Comparison of ENCODE assay signal across 8 mouse cellular contexts in genomic region chr8:110847171-110847549, GRCm38 (mm10). TPM values are rescaled to one million over a fixed set of nuclear protein-coding genes. Genes with fewer than 3 reads are reported as not detected.
DNase-seq lines count a peak whose midpoint lies in the region; ATAC-seq and TF ChIP-seq lines count a peak whose summit lies in the region.

No protein-coding gene starts in this region.

- peaks cover 54% of the 10 kb centered on the region for H3K36me3 ChIP-seq in kidney, embryonic 15.5 days
- H3K36me3 ChIP-seq in hindbrain, postnatal 0 days (ENCODE audit: insufficient read depth, low read length): peaks cover 44% of the 10 kb centered on the region
- H3K36me3 ChIP-seq in midbrain, embryonic 14.5 days (ENCODE audit: control insufficient read depth, insufficient read depth, low read length): peaks cover 52% of the 10 kb centered on the region

- peak overlapping the region; percentile 71 for H3K4me2 ChIP-seq in kidney, embryonic 15.5 days
- peak overlapping the region; percentile 88 for H3K4me2 ChIP-seq in hindbrain, postnatal 0 days (ENCODE audit: low read depth, low read length)
- peak overlapping the region; percentile 65 for H3K4me2 ChIP-seq in midbrain, embryonic 14.5 days (ENCODE audit: low read length)

- peak overlapping the region; percentile 90 for H3K9ac ChIP-seq in kidney, embryonic 15.5 days
- peak overlapping the region; percentile 83 for H3K9ac ChIP-seq in hindbrain, postnatal 0 days (replicated peaks; ENCODE audit: low read length)
- peak overlapping the region; percentile 79 for H3K9ac ChIP-seq in midbrain, embryonic 14.5 days (replicated peaks; ENCODE audit: low read length)

- no peaks in the 10 kb centered on the region for H3K27me3 ChIP-seq in kidney, embryonic 15.5 days
- H3K27me3 ChIP-seq in hindbrain, postnatal 0 days (ENCODE audit: insufficient read depth, low read length): no peaks in the 10 kb centered on the region
- no peaks in the 10 kb centered on the region for H3K27me3 ChIP-seq in midbrain, embryonic 14.5 days (ENCODE audit: control insufficient read depth, insufficient read depth, low read length)

- no peak for TF ChIP-seq CTCF in hindbrain, postnatal 0 days (IDR thresholded peaks at IDR 0.05; ENCODE audit: low read depth)

- no peak for DNase-seq in kidney, postnatal 10 days
- no peak for DNase-seq in hindbrain, postnatal 0 days (ENCODE audit: low spot score)
- no peak for DNase-seq in midbrain, embryonic 14.5 days
- no peak for DNase-seq in thymus, adult 18-20 months
- DNase-seq in cerebellum, postnatal 14 days: no peak
- DNase-seq in cerebellum, postnatal 25 days: no peak

- WGBS in kidney, embryonic 15.5 days: under 1% methylated on average over 13 of the region's 13 CpGs
- WGBS in hindbrain, postnatal 0 days: 1% methylated on average over 13 of the region's 13 CpGs
- WGBS in midbrain, embryonic 14.5 days: 1% methylated on average over 13 of the region's 13 CpGs

- peaks cover 31% of the 10 kb centered on the region for H3K4me1 ChIP-seq in kidney, embryonic 15.5 days
- H3K4me1 ChIP-seq in hindbrain, postnatal 0 days (ENCODE audit: insufficient read depth, low read length): peaks cover 12% of the 10 kb centered on the region
- peaks cover 17% of the 10 kb centered on the region for H3K4me1 ChIP-seq in midbrain, embryonic 14.5 days (ENCODE audit: control insufficient read depth, insufficient read depth, low read length)

- ATAC-seq in kidney, embryonic 15.5 days (replicated peaks; ENCODE audit: low FRiP score): no peak
- peak; percentile 29 for ATAC-seq in common myeloid progenitor, adult 5-6 weeks (replicated peaks; ENCODE audit: low read depth, poor library complexity, severe bottlenecking)
- peak; percentile 16; the same call in 1 of the 2 replicates for ATAC-seq in hindbrain, postnatal 0 days
- no peak for ATAC-seq in midbrain, embryonic 14.5 days (ENCODE audit: low FRiP score, low TSS enrichment)

- H3K4me3 ChIP-seq in kidney, embryonic 15.5 days (replicated peaks): peak overlapping the region; percentile 88
- H3K4me3 ChIP-seq in hindbrain, postnatal 0 days (ENCODE audit: low read length): peak overlapping the region; percentile 79
- H3K4me3 ChIP-seq in midbrain, embryonic 14.5 days (replicated peaks; ENCODE audit: low read depth, low read length): peak overlapping the region; percentile 97

- H3K27ac ChIP-seq in kidney, embryonic 15.5 days: peak overlapping the region; percentile 94
- peak overlapping the region; percentile 94 for H3K27ac ChIP-seq in hindbrain, postnatal 0 days
- H3K27ac ChIP-seq in midbrain, embryonic 14.5 days (replicated peaks; ENCODE audit: low read depth, low read length): peak overlapping the region; percentile 89

- no peaks in the 10 kb centered on the region for H3K9me3 ChIP-seq in kidney, embryonic 15.5 days (replicated peaks)
- no peaks in the 10 kb centered on the region for H3K9me3 ChIP-seq in hindbrain, postnatal 0 days (ENCODE audit: low read length)
- H3K9me3 ChIP-seq in midbrain, embryonic 14.5 days (ENCODE audit: control insufficient read depth, low read length): no peaks in the 10 kb centered on the region

RNA-seq across cellular contexts. Expression of gene Sf3b3, which starts 0.6 kb away (rescaled TPM):
- 161 and 167 TPM in 2 replicates for polyA plus RNA-seq in kidney, embryonic 15.5 days (2015; fragmentation: Nextera tagmentation; extraction: Ambion mirVana)
- 201 and 202 TPM in 2 replicates for total RNA-seq in common myeloid progenitor, adult 5-6 weeks (2017)
- total RNA-seq in hindbrain, postnatal 0 days (2014; rRNA removed): 82.5 and 83.1 TPM in 2 replicates
- 60.6 and 64.6 TPM in 2 replicates for polyA plus RNA-seq in hindbrain, postnatal 0 days (2015; fragmentation: Nextera tagmentation; extraction: Ambion mirVana)
- polyA plus RNA-seq in midbrain, embryonic 14.5 days (2014; fragmentation: Nextera tagmentation; extraction: Ambion mirVana): 72.3 and 114 TPM in 2 replicates

RNA-seq across cellular contexts. Expression of gene Cog4, which starts 0.8 kb away (rescaled TPM):
- polyA plus RNA-seq in kidney, embryonic 15.5 days (2015; fragmentation: Nextera tagmentation; extraction: Ambion mirVana): 77.1 and 77.3 TPM in 2 replicates
- 21.7 and 28.4 TPM in 2 replicates for total RNA-seq in common myeloid progenitor, adult 5-6 weeks (2017)
- total RNA-seq in hindbrain, postnatal 0 days (2014; rRNA removed): 39.5 and 51.9 TPM in 2 replicates
- polyA plus RNA-seq in hindbrain, postnatal 0 days (2015; fragmentation: Nextera tagmentation; extraction: Ambion mirVana): 51.4 and 51.6 TPM in 2 replicates
- polyA plus RNA-seq in midbrain, embryonic 14.5 days (2014; fragmentation: Nextera tagmentation; extraction: Ambion mirVana): 53.2 and 70.0 TPM in 2 replicates

RNA-seq across cellular contexts. Expression of gene Il34, which starts 41.4 kb away (rescaled TPM):
- 1.8 and 2.0 TPM in 2 replicates for polyA plus RNA-seq in kidney, embryonic 15.5 days (2015; fragmentation: Nextera tagmentation; extraction: Ambion mirVana)
- total RNA-seq in common myeloid progenitor, adult 5-6 weeks (2017): not detected in 2 replicates
- 1.9 and 8.8 TPM in 2 replicates for total RNA-seq in hindbrain, postnatal 0 days (2014; rRNA removed)
- polyA plus RNA-seq in hindbrain, postnatal 0 days (2015; fragmentation: Nextera tagmentation; extraction: Ambion mirVana): 8.5 and 11.4 TPM in 2 replicates
- 0.34 and 3.9 TPM in 2 replicates for polyA plus RNA-seq in midbrain, embryonic 14.5 days (2014; fragmentation: Nextera tagmentation; extraction: Ambion mirVana)

RNA-seq across cellular contexts. Expression of gene Fuk, which starts 55.1 kb away (rescaled TPM):
- polyA plus RNA-seq in kidney, embryonic 15.5 days (2015; fragmentation: Nextera tagmentation; extraction: Ambion mirVana): 12.0 and 13.3 TPM in 2 replicates
- total RNA-seq in common myeloid progenitor, adult 5-6 weeks (2017): 3.0 and 5.2 TPM in 2 replicates
- 11.0 and 17.9 TPM in 2 replicates for total RNA-seq in hindbrain, postnatal 0 days (2014; rRNA removed)
- polyA plus RNA-seq in hindbrain, postnatal 0 days (2015; fragmentation: Nextera tagmentation; extraction: Ambion mirVana): 5.3 and 5.8 TPM in 2 replicates
- 4.9 and 6.4 TPM in 2 replicates for polyA plus RNA-seq in midbrain, embryonic 14.5 days (2014; fragmentation: Nextera tagmentation; extraction: Ambion mirVana)

Comparison
In these comparisons a context has a peak if more than half of its experiments do, and no peak if none do; other contexts are left out.
1. ATAC-seq: peak in common myeloid progenitor, adult 5-6 weeks (single experiment) and hindbrain, postnatal 0 days (single experiment); none in kidney, embryonic 15.5 days (single experiment) and midbrain, embryonic 14.5 days (single experiment).
2. Peak in every context shown above with its lines, with median percentiles within 50 percentile points of each other: H3K27ac ChIP-seq, H3K4me2 ChIP-seq, H3K4me3 ChIP-seq and H3K9ac ChIP-seq.